Mouse (Mus musculus): ENCODE measurements around the gene Agtrap.
"Not testable (repeated sequence)": the region's sequence is repeated elsewhere in the genome, so short reads cannot be mapped to it uniquely, and the experiment has no call there.

Agtrap gene

GRCm38 (mm10) chr4:148074521-148075189 lies 13.2 kb downstream of the Agtrap start:
- no peak for DNase-seq

GRCm38 (mm10) chr4:148071508-148071907 lies 16.3 kb downstream of the Agtrap start:
- DNase-seq, result no peak

GRCm38 (mm10) chr4:148069602-148070218 lies 18.1 kb downstream of the Agtrap start:
- DNase-seq, result no peak

- DNase-seq, result no peak
Measured at GRCm38 (mm10) chr4:148067346-148067745, 20.5 kb downstream of the Agtrap start.

DNA sequence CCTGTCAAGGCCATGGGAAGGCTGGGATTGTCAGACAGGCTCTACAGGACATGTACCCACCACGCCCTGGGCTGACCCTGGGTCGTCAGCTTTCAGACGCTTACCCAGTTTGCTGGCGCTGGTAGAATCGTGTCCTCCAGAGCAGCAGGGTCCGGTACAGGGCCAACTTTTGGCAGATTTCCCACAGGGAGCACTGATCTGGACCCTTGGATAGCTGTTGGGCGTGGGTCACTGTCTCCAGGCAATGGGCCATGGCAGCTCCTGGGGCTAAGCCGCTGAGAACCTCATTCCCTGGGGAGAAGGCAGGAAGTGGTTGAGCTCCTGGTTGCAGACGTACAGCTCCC lies 21.5 kb downstream of the Agtrap start:
- no peak for DNase-seq

DNA sequence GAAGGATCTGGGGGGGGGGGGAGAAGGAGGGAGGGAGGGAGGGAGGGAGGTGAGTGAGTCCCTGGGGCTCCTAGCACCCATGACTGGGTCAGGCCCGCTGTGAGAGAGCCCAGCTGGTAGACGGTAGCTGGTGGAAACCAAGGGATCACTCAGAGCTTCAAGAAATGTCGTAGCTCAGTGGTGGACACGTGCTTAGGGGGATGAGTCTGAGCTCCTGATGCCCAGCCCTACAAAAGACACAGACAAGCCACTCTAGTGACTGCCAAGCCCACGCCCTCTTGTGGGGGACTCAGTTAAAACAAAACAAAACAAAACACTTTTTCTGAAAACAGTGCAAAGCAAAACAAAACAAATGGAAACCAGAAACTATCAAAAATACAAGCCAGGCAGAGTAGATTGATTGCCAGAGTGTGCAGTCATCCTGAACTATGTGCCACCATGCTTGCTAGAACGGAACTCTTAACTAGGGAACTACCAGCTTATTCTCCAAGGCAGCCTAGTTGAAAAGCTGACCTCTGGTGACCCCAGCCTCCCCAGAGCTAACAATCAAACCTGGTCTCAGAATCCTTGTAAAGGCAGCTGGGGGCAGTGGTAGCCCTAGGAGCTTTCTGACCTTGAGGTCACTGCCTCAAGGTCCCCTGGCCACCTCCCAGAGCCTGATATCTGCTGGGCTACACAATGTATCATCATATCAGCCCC lies 22.0 kb downstream of the Agtrap start:
- no peak for DNase-seq

DNA sequence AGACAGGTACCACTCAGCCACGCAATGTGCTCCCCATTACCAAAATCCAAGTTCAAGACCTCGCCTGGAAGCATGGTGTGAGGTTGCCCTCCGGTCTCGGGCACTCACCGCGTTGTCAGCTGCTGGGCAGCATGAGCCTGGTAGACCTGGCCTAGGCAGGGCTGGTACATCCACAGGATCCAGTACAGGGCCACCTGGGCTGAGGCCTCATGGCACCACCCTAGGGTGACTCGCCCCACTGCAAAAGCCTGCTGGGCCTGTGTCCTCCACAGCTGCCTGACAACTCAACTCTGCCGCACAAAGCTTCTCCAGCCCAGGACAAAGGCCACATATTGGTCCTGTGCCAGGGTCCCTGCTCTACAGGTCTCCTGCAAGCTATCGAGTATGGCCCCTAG lies 26.7 kb downstream of the Agtrap start:
- DNase-seq, result no peak

DNA sequence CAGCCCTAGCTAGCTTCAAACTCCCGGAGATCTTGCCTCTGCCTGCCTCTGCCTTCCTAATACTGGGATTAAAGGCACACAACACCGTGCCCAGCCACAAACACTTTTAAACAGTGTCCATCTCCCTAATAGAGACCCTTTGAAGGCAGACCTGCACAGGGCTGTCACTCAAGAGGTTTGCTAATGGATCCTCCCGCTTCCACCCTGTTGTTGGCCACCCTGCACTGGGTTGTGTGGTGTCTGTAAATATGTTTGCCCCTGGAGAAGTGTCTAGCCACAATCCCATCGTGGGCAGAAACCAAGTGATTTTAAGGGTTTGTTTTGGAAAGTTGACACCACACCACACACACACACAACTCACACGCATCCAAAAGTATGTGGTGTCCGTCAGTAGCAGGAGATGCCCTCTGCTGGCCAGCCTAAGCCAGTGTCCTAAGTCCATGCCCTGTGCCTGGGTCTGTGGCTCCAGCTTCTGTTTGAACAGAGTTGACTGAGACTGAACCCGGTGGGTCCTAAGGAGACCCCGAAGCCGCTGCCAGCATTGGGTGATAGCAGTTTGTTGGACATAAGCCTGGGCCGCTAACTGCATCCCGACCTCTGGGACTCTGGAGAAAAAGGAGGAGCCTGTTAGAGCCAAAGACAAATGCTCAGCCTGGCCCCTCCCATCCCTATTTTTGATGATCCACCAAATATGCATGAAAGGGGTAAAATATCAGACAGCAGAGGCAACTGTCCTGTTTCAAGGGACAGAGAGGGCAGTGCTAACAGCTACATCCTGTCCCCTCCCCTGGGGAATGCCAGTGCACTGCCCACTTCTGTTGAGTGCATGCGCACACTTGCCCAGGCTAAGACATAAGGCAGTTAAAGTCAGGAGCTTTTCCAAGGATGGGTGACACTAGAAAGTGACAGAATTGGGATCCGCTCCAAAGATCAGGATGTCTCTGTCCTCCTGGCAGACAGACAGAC lies 27.4 kb downstream of the Agtrap start:
- peak; percentile 55 for DNase-seq

DNA sequence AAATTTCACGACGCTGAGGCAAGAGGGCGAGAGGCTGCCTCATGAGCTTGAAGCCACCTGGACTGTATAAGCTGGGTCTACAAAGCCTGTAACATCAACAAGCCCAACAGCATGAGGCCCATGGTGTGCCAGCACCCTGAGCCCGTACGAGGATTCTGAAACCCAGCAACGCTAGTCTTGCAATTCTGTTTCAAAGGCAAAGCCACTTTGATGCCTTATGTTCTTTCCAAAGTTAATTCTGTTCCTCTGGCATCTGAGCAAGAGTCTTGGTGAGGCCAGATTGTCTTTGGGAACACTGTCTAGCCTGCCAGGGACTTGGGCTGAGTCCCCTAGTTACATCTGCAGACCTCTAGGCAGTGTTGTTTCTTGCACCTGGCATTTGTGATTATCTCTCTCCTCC lies 28.8 kb downstream of the Agtrap start:
- no peak for DNase-seq

- DNase-seq, result no peak
Measured at GRCm38 (mm10) chr4:148058218-148058819, 29.5 kb downstream of the Agtrap start.

GRCm38 (mm10) chr4:148057661-148058209 lies 30.1 kb downstream of the Agtrap start:
- DNase-seq, result peak; percentile 45

DNA sequence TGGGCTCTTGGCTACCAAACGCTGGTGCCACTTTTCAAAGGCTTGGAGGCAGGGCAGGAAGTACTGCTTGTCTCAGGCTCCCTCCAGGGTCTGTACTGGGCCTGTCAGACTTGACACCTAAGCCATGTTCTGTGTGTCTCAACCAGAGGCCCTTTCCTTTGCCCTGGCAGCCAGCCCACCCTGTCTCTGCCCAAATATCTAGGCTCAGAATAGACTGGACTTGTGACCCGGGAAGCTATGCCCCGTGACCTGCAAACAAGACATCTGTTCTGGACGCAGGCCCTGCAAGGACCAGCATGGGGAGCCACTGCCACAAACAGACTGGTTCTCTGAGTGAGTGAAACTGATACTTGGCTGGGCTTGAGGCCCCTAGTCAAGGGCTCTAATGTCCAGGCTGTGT lies 31.0 kb downstream of the Agtrap start:
- DNase-seq, result no peak

- DNase-seq, result no peak
Measured at GRCm38 (mm10) chr4:148056246-148056645, 31.6 kb downstream of the Agtrap start.

GRCm38 (mm10) chr4:148054961-148055695 lies 32.7 kb downstream of the Agtrap start:
- DNase-seq, result no peak

DNA sequence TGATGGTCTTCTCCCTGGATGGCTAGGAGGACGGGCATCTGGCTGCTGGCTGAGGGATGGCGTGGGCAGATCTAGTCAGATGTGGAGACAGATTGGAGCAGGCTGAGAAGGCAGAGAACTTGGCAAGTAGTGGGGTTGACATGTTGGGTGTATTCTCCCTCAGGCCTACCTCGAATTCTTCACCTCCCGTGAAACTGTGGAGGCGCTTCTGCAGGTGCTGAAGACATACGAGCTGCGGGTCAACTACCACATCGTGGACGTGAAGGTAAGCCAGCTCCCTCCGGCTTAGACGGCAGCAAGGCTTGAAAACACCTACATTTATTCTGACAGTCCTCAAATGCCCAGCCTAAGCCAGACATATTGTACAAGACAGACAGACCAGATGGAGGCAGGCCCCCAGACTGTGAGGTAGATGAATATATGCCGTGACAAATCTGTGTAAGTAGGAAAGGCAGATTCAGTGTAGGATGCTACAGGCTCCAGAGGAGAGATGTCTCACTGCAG lies 34.4 kb downstream of the Agtrap start:
- no peak for DNase-seq

DNA sequence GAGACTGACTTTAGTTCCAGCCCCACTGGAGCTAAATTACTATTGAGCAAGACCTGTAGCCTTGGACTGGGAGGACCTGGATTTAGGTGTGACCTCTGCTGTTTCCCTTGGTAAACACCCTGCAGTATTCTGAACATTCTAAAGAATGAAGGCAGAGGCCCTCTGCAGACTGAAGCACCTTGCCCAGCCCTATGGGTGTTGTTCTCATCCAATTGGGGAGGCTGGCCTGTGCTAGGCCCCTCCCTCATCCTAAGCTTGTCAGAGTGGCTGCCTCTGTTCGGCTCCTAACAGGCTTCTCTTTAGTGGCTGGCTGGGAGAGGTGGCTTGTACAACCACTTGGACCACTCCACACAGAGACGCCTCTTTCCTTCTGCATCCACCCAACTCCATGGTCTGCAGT lies 34.9 kb downstream of the Agtrap start:
- no peak for DNase-seq

GRCm38 (mm10) chr4:148051886-148052285 lies 35.9 kb downstream of the Agtrap start:
- no peak for DNase-seq

GRCm38 (mm10) chr4:148051046-148051776 lies 36.6 kb downstream of the Agtrap start:
- no peak for DNase-seq

- not testable (repeated sequence) for DNase-seq
Measured at GRCm38 (mm10) chr4:148050396-148050914, 37.4 kb downstream of the Agtrap start.

- DNase-seq, result no peak
Measured at GRCm38 (mm10) chr4:148046450-148047031, 41.3 kb downstream of the Agtrap start.
